Mouse (Mus musculus) liver, embryonic 14.5 days (tissue): Measurements from ENCODE around the gene Evi2a.

ENCODE experiments used
- CTCF ChIP-seq: IDR thresholded peaks from 2 replicates; pipeline ENCODE4 v1.5.1; 2016; ENCODE audit warnings: antibody characterized with exemption, low read depth, control low read depth
- EP300 ChIP-seq: IDR thresholded peaks from 2 replicates; pipeline ENCODE4 v1.6.1; 2016; ENCODE audit warnings: antibody characterized with exemption, low read depth

DNA sequence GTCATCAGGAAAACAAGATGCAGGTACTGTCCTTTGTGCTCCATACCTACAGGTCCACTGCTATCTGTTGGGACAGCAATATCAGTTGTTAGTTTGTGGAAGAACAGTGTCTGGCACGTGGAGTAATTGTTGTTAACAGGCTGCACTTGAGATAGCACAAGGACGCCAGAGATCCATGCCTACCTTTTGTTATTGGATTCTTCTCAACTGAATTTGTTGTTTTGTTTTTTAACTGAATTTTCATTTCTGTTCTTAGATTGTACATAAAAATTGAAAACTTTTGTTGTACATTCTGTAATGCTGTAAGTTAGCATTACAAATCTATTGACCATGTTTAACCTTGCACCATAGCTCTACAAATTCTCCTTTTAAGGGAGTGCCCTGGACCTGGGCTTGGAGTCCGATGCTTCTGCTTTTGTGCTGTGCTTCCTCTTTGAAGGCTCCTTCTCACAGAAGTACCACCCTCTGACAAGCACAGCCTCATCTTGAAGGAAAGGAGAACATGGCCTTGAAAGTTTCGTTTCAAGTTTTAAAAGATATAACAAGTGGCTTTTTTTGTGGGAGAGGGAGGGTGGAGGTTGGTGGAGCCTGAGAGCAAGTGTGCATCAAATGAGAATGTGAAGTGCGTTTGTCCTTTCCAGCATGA lies 2.5 kb downstream of the Evi2a start:
- TF ChIP-seq CTCF: no peak
- no peak for TF ChIP-seq EP300
